Mouse (Mus musculus): ENCODE results near the gene Senp6. TPM values are rescaled to one million over a fixed set of nuclear protein-coding genes. Genes with fewer than 3 reads are reported as not detected.

Gene Senp6
- 58.9 TPM for polyA plus RNA-seq (2014; fragmentation: Illumina TruSeq; extraction: RNeasy Lipid Tissue Mini Kit (QIAGEN cat#74804); ENCODE audit: low read depth, low replicate concordance)

DNA sequence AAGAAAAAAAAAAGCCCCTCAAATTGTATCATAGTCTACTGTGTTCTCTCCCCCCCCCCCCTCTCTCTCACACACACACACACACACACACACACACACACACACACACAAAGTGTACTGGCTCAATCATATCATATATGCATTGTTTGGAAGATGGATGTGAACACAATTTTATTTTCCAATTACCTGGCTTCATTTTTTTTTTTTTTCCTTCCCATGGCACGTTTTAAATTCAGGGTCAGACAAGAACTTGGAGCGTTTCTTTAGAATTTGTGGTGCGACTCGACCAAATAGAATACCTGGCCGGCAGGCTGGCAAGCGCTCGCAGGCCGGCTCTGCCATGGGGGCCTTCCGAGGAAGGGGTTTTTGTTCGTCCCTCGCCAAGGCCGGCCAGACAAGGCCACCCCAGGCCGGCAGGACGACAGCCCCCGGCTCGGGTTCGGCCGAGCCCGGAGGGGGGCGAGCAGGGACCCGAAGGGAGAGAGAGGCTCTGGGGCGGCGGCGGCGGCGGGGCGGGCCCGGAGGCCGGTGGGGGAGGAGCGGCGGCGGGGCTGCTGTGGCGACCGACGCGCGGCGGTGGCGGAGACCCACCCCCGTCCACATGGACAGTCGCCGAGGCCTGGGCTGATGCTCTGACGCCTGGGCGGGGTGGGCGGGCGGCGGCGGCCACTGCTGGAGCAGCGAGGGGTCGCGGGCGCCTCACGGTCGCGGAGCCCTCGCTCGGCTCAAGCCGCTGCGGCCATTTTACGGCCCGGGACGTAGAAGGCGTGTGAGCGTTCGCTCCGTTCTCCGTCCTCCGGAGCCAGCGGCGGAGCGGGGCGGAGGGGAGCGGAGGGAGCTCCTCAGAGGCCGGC lies at the start of gene Senp6:
Gene Senp6, plus strand, starts transcription at position 537 of the 854 bp plus-strand sequence.

GRCm38 (mm10) chr9:80164611-80165474 lies 98.1 kb downstream of the Senp6 start, which contains the start of gene Myo6:
TSS of gene Myo6 (plus strand) at chr9:80165031.

Other genes with a start within 250 kb of the Senp6 start
- gene Filip1, start 54.1 kb upstream of the Senp6 start, polyA plus RNA-seq (2014; fragmentation: Illumina TruSeq; extraction: RNeasy Lipid Tissue Mini Kit (QIAGEN cat#74804); ENCODE audit: low read depth, low replicate concordance) = 6.8 TPM
- 87.9 TPM for gene Myo6, start 98.1 kb downstream of the Senp6 start, polyA plus RNA-seq (2014; fragmentation: Illumina TruSeq; extraction: RNeasy Lipid Tissue Mini Kit (QIAGEN cat#74804); ENCODE audit: low read depth, low replicate concordance)